Mouse (Mus musculus): ENCODE data around the gene Rpl36a-ps1. TPM values are rescaled to one million over a fixed set of nuclear protein-coding genes. Genes with fewer than 3 reads are reported as not detected.

The Rpl36a-ps1 gene
- polyA plus RNA-seq, 1 experiment from 2014 or later = 3.4 TPM

Other genes with a start within 250 kb of the Rpl36a-ps1 start
- gene Mzt1, start 51.8 kb upstream of the Rpl36a-ps1 start, polyA plus RNA-seq (2016; fragmentation: Nextera tagmentation; extraction: Ambion mirVana) = 64.6 and 68.3 TPM in 2 replicates
- 51.5 TPM in 2 replicates for gene Bora, start 51.9 kb upstream of the Rpl36a-ps1 start, polyA plus RNA-seq (2016; fragmentation: Nextera tagmentation; extraction: Ambion mirVana)
- 9.7 and 11.1 TPM in 2 replicates for gene Pibf1, start 105.1 kb upstream of the Rpl36a-ps1 start, polyA plus RNA-seq (2016; fragmentation: Nextera tagmentation; extraction: Ambion mirVana)
- 32.9 and 33.3 TPM in 2 replicates for gene Dis3, start 105.5 kb upstream of the Rpl36a-ps1 start, polyA plus RNA-seq (2016; fragmentation: Nextera tagmentation; extraction: Ambion mirVana)

Data from liver, embryonic 12.5 days (tissue).